ENCODE assay signal across 12 mouse cellular contexts in genomic region chr11:44976254-44976802, GRCm38 (mm10).
DNase-seq lines count a peak whose midpoint lies in the region; ATAC-seq lines count a peak whose summit lies in the region.
"Had no signal": no experiment of that assay in that cellular context is flagged by ENCODE, and none has a peak within 500 bp of the region (broad histone marks: within the 10 kb centered on the region; RNA-seq: fewer than 3 reads in every experiment).

No protein-coding gene starts in this region.

- H3K36me3 ChIP-seq in hindbrain, embryonic 10.5 days: no peaks in the 10 kb centered on the region
- no peaks in the 10 kb centered on the region for H3K36me3 ChIP-seq in hindbrain, embryonic 11.5 days (ENCODE audit: control insufficient read depth, insufficient read depth, low read length)
- no peaks in the 10 kb centered on the region for H3K36me3 ChIP-seq in hindbrain, embryonic 13.5 days
- no peaks in the 10 kb centered on the region for H3K36me3 ChIP-seq in neural tube, embryonic 14.5 days (ENCODE audit: control insufficient read depth, insufficient read depth, low read length)

- H3K27me3 ChIP-seq in hindbrain, embryonic 10.5 days (ENCODE audit: insufficient read depth, poor library complexity, severe bottlenecking): no peaks in the 10 kb centered on the region
- no peaks in the 10 kb centered on the region for H3K27me3 ChIP-seq in hindbrain, embryonic 11.5 days (ENCODE audit: control insufficient read depth, insufficient read depth, low read length)
- H3K27me3 ChIP-seq in hindbrain, embryonic 13.5 days: no peaks in the 10 kb centered on the region
- H3K27me3 ChIP-seq in neural tube, embryonic 14.5 days (ENCODE audit: control insufficient read depth, insufficient read depth, low read length): no peaks in the 10 kb centered on the region

- no peak overlapping the region for H3K4me3 ChIP-seq in hindbrain, embryonic 10.5 days
- H3K4me3 ChIP-seq in hindbrain, embryonic 11.5 days (ENCODE audit: low read depth, low read length): no peak overlapping the region
- H3K4me3 ChIP-seq in brown adipose tissue, adult 24 weeks (ENCODE audit: insufficient read depth, low read depth, low read length): no peak overlapping the region
- no peak overlapping the region for H3K4me3 ChIP-seq in hindbrain, embryonic 13.5 days
- H3K4me3 ChIP-seq in neural tube, embryonic 14.5 days (ENCODE audit: low read depth, low read length): no peak overlapping the region

- H3K27ac ChIP-seq in hindbrain, embryonic 10.5 days: peak overlapping the region; percentile 37; the same call in 1 of the 2 replicates
- no peak overlapping the region for H3K27ac ChIP-seq in hindbrain, embryonic 11.5 days (ENCODE audit: low read depth, low read length)
- H3K27ac ChIP-seq in brown adipose tissue, adult 24 weeks (replicated peaks; ENCODE audit: low read depth, low read length): peak overlapping the region; percentile 75; the same call in 1 of the 2 replicates
- H3K27ac ChIP-seq in hindbrain, embryonic 13.5 days: peak overlapping the region; percentile 78
- peak overlapping the region; percentile 13; the same call in 1 of the 2 replicates for H3K27ac ChIP-seq in neural tube, embryonic 14.5 days (ENCODE audit: low read depth, low read length)

- H3K9me3 ChIP-seq in hindbrain, embryonic 10.5 days: no peaks in the 10 kb centered on the region
- H3K9me3 ChIP-seq in hindbrain, embryonic 11.5 days (ENCODE audit: control insufficient read depth, low read length): no peaks in the 10 kb centered on the region
- no peaks in the 10 kb centered on the region for H3K9me3 ChIP-seq in hindbrain, embryonic 13.5 days
- H3K9me3 ChIP-seq in neural tube, embryonic 14.5 days (ENCODE audit: control insufficient read depth, low read length): no peaks in the 10 kb centered on the region

- H3K9ac ChIP-seq in hindbrain, embryonic 11.5 days (ENCODE audit: low read depth, low read length): no peak overlapping the region
- no peak overlapping the region for H3K9ac ChIP-seq in hindbrain, embryonic 13.5 days
- no peak overlapping the region for H3K9ac ChIP-seq in neural tube, embryonic 14.5 days (replicated peaks; ENCODE audit: low read depth, low read length)

- H3K4me2 ChIP-seq in hindbrain, embryonic 11.5 days (replicated peaks; ENCODE audit: low read depth, low read length): no peak overlapping the region
- no peak overlapping the region for H3K4me2 ChIP-seq in hindbrain, embryonic 13.5 days
- no peak overlapping the region for H3K4me2 ChIP-seq in neural tube, embryonic 14.5 days (ENCODE audit: low read depth, low read length)

- no peak for DNase-seq in hindbrain, embryonic 10.5 days (ENCODE audit: low spot score)
- DNase-seq in hindbrain, embryonic 11.5 days (ENCODE audit: low spot score): no peak
- no peak for DNase-seq in urinary bladder, postnatal 14 days (ENCODE audit: low spot score)
- DNase-seq in c-Kit-positive CD71-positive TER-119-positive erythroid progenitor cells, embryonic 14.5 days (ENCODE audit: low spot score): no peak
- DNase-seq in adrenal gland, adult 2 months: no peak
- DNase-seq: cerebellum, postnatal 25 days; gastrocnemius, postnatal 14 days; kidney, adult 8-10 months; lung, adult 18-20 months had no signal

- WGBS in hindbrain, embryonic 10.5 days: 75% methylated on average over 5 of the region's 5 CpGs
- WGBS in hindbrain, embryonic 11.5 days: 83% methylated on average over 5 of the region's 5 CpGs
- 78% methylated on average over 5 of the region's 5 CpGs for WGBS in hindbrain, embryonic 13.5 days
- 59% methylated on average over 5 of the region's 5 CpGs for WGBS in neural tube, embryonic 14.5 days

- H3K4me1 ChIP-seq in hindbrain, embryonic 10.5 days (replicated peaks): peaks cover 44% of the 10 kb centered on the region
- H3K4me1 ChIP-seq in hindbrain, embryonic 11.5 days (replicated peaks; ENCODE audit: control insufficient read depth, insufficient read depth, low read length): peaks cover 3% of the 10 kb centered on the region
- H3K4me1 ChIP-seq in brown adipose tissue, adult 24 weeks (ENCODE audit: control insufficient read depth, insufficient read depth, insufficient read length, low read length): peaks cover 27% of the 10 kb centered on the region
- peaks cover 55% of the 10 kb centered on the region for H3K4me1 ChIP-seq in hindbrain, embryonic 13.5 days (replicated peaks)
- peaks cover 38% of the 10 kb centered on the region for H3K4me1 ChIP-seq in neural tube, embryonic 14.5 days (ENCODE audit: control insufficient read depth, insufficient read depth, low read length)

- ATAC-seq in hindbrain, embryonic 11.5 days (ENCODE audit: low FRiP score): no peak
- no peak for ATAC-seq in hindbrain, embryonic 13.5 days (ENCODE audit: low FRiP score)
- ATAC-seq in neural tube, embryonic 14.5 days (ENCODE audit: low read depth): peak; percentile 26; the same call in 1 of the 2 replicates
